8 mouse cellular contexts compared by ENCODE assay signal in genomic region chr11:89058515-89059270, GRCm38 (mm10). TPM values are rescaled to one million over a fixed set of nuclear protein-coding genes. Genes with fewer than 3 reads are reported as not detected.
DNase-seq lines count a peak whose midpoint lies in the region; ATAC-seq and TF ChIP-seq lines count a peak whose summit lies in the region.

No protein-coding gene starts in this region.

- H3K4me1 ChIP-seq in heart, embryonic 13.5 days: peaks cover 45% of the 10 kb centered on the region
- peaks cover 2% of the 10 kb centered on the region; the same call in 1 of the 2 replicates for H3K4me1 ChIP-seq in bone marrow, adult 2 months (ENCODE audit: control insufficient read depth, insufficient read depth, low read length)
- peaks cover 4% of the 10 kb centered on the region; the same call in 1 of the 2 replicates for H3K4me1 ChIP-seq in hindbrain, embryonic 11.5 days (replicated peaks; ENCODE audit: control insufficient read depth, insufficient read depth, low read length)
- peaks cover 29% of the 10 kb centered on the region for H3K4me1 ChIP-seq in liver, embryonic 15.5 days (replicated peaks)

- peak overlapping the region; percentile 78 for H3K4me3 ChIP-seq in heart, embryonic 13.5 days
- H3K4me3 ChIP-seq in bone marrow, adult 2 months (replicated peaks; ENCODE audit: control insufficient read depth, low read depth, low read length): no peak overlapping the region
- H3K4me3 ChIP-seq in hindbrain, embryonic 11.5 days (ENCODE audit: low read depth, low read length): peak overlapping the region; percentile 8; the same call in 1 of the 2 replicates
- H3K4me3 ChIP-seq in liver, embryonic 15.5 days (replicated peaks): no peak overlapping the region

- TF ChIP-seq POLR2A in bone marrow, adult 2 months (IDR thresholded peaks at IDR 0.05; ENCODE audit: borderline replicate concordance, control insufficient read depth, low read depth, low read length): no peak

- H3K27me3 ChIP-seq in heart, embryonic 13.5 days (replicated peaks): no peaks in the 10 kb centered on the region
- H3K27me3 ChIP-seq in hindbrain, embryonic 11.5 days (ENCODE audit: control insufficient read depth, insufficient read depth, low read length): no peaks in the 10 kb centered on the region
- H3K27me3 ChIP-seq in liver, embryonic 15.5 days: no peaks in the 10 kb centered on the region

- TF ChIP-seq CTCF in bone marrow, adult 2 months (IDR thresholded peaks at IDR 0.05; ENCODE audit: control insufficient read depth, insufficient read depth, low read length): peak; percentile 36; the same call in 1 of the 2 replicates

- 65% methylated on average over 11 of the region's 11 CpGs for WGBS in heart, embryonic 13.5 days
- WGBS in bone marrow, adult 2 months: 72% methylated on average over 11 of the region's 11 CpGs
- 78% methylated on average over 11 of the region's 11 CpGs for WGBS in hindbrain, embryonic 11.5 days
- WGBS in liver, embryonic 15.5 days (ENCODE audit: insufficient replicate concordance): 56% methylated on average over 11 of the region's 11 CpGs

- H3K9ac ChIP-seq in heart, embryonic 13.5 days: peak overlapping the region; percentile 90
- no peak overlapping the region for H3K9ac ChIP-seq in hindbrain, embryonic 11.5 days (ENCODE audit: low read depth, low read length)
- no peak overlapping the region for H3K9ac ChIP-seq in liver, embryonic 15.5 days

- no peak for DNase-seq in heart, adult 8-10 months (ENCODE audit: low spot score)
- DNase-seq in hindbrain, embryonic 11.5 days (ENCODE audit: low spot score): peak; percentile 29
- peak; percentile 23 for DNase-seq in retina, postnatal 7 days (ENCODE audit: low read depth, low spot score)
- DNase-seq in frontal cortex, postnatal 25 days (ENCODE audit: low spot score in 2 of 2): no peak
- DNase-seq in layer of hippocampus, postnatal 14 days (ENCODE audit: low spot score in 2 of 2): no peak

- peaks cover 16% of the 10 kb centered on the region for H3K36me3 ChIP-seq in heart, embryonic 13.5 days
- H3K36me3 ChIP-seq in hindbrain, embryonic 11.5 days (ENCODE audit: control insufficient read depth, insufficient read depth, low read length): no peaks in the 10 kb centered on the region
- no peaks in the 10 kb centered on the region for H3K36me3 ChIP-seq in liver, embryonic 15.5 days (replicated peaks)

- no peaks in the 10 kb centered on the region for H3K9me3 ChIP-seq in heart, embryonic 13.5 days
- H3K9me3 ChIP-seq in hindbrain, embryonic 11.5 days (ENCODE audit: control insufficient read depth, low read length): no peaks in the 10 kb centered on the region
- no peaks in the 10 kb centered on the region for H3K9me3 ChIP-seq in liver, embryonic 15.5 days (replicated peaks)

- peak overlapping the region; percentile 90 for H3K4me2 ChIP-seq in heart, embryonic 13.5 days
- peak overlapping the region; percentile 96; the same call in 1 of the 2 replicates for H3K4me2 ChIP-seq in hindbrain, embryonic 11.5 days (replicated peaks; ENCODE audit: low read depth, low read length)
- H3K4me2 ChIP-seq in liver, embryonic 15.5 days: peak overlapping the region; percentile 99

- no peak for ATAC-seq in heart, embryonic 13.5 days (ENCODE audit: extremely low read depth, insufficient number of reproducible peaks, low FRiP score, low TSS enrichment)
- no peak for ATAC-seq in hindbrain, embryonic 11.5 days (ENCODE audit: low FRiP score)
- no peak for ATAC-seq in liver, embryonic 15.5 days (ENCODE audit: insufficient read depth)

- 0 out of 2 replicates have a peak overlapping the region, but pooled peaks have one; percentile 6 for H3K27ac ChIP-seq in heart, embryonic 13.5 days (replicated peaks)
- no peak overlapping the region for H3K27ac ChIP-seq in bone marrow, adult 2 months (ENCODE audit: control insufficient read depth, insufficient read depth, low read depth, low read length, poor library complexity)
- no peak overlapping the region for H3K27ac ChIP-seq in hindbrain, embryonic 11.5 days (ENCODE audit: low read depth, low read length)
- no peak overlapping the region for H3K27ac ChIP-seq in liver, embryonic 15.5 days (replicated peaks)

RNA-seq across cellular contexts. Expression of gene Dgke, which starts 8.0 kb away (rescaled TPM):
- polyA plus RNA-seq in heart, embryonic 13.5 days (2015; fragmentation: Nextera tagmentation; extraction: Ambion mirVana): 4.8 and 5.5 TPM in 2 replicates
- 10 to 100 TPM in 2 of 4 experiments, 1 to 10 TPM in 2; 7.6 to 14.8 (median 11.0) TPM for total RNA-seq in heart, adult 8-10 months (2022)
- 1.9 and 2.0 TPM in 2 replicates for polyA plus RNA-seq in bone marrow, adult 2 months (2011; ENCODE audit: insufficient read depth, insufficient read length, low replicate concordance, missing spikeins)
- 4.1 and 5.2 TPM in 2 replicates for polyA plus RNA-seq in hindbrain, embryonic 11.5 days (2014; fragmentation: Nextera tagmentation; extraction: Ambion mirVana)
- 0.40 and 0.62 TPM in 2 replicates for polyA plus RNA-seq in liver, embryonic 15.5 days (2015; fragmentation: Nextera tagmentation; extraction: Ambion mirVana)
- total RNA-seq in layer of hippocampus, postnatal 14 days (2021): 10 to 100 TPM; 36.7 to 39.5 TPM

RNA-seq across cellular contexts. Expression of gene Gm525, which starts 14.9 kb away (rescaled TPM):
- polyA plus RNA-seq in heart, embryonic 13.5 days (2015; fragmentation: Nextera tagmentation; extraction: Ambion mirVana): not detected in 2 replicates
- under 1 TPM in 1 of 4 experiments, not detected in 3; 0.60 TPM for total RNA-seq in heart, adult 8-10 months (2022)
- not detected in 2 replicates for polyA plus RNA-seq in bone marrow, adult 2 months (2011; ENCODE audit: insufficient read depth, insufficient read length, low replicate concordance, missing spikeins)
- not detected in 2 replicates for polyA plus RNA-seq in hindbrain, embryonic 11.5 days (2014; fragmentation: Nextera tagmentation; extraction: Ambion mirVana)
- polyA plus RNA-seq in liver, embryonic 15.5 days (2015; fragmentation: Nextera tagmentation; extraction: Ambion mirVana): not detected in 2 replicates
- not detected for total RNA-seq in layer of hippocampus, postnatal 14 days (2021)

RNA-seq across cellular contexts. Expression of gene Trim25, which starts 59.5 kb away (rescaled TPM):
- 14.1 and 14.8 TPM in 2 replicates for polyA plus RNA-seq in heart, embryonic 13.5 days (2015; fragmentation: Nextera tagmentation; extraction: Ambion mirVana)
- 10 to 100 TPM; 16.8 to 21.3 (median 17.1) TPM for total RNA-seq in heart, adult 8-10 months (2022)
- polyA plus RNA-seq in bone marrow, adult 2 months (2011; ENCODE audit: insufficient read depth, insufficient read length, low replicate concordance, missing spikeins): 19.8 and 33.7 TPM in 2 replicates
- polyA plus RNA-seq in hindbrain, embryonic 11.5 days (2014; fragmentation: Nextera tagmentation; extraction: Ambion mirVana): 3.6 and 3.8 TPM in 2 replicates
- polyA plus RNA-seq in liver, embryonic 15.5 days (2015; fragmentation: Nextera tagmentation; extraction: Ambion mirVana): 19.6 and 20.4 TPM in 2 replicates
- total RNA-seq in layer of hippocampus, postnatal 14 days (2021): 1 to 10 TPM; 4.0 to 5.2 TPM

Comparison
In these comparisons a context has a peak if more than half of its experiments do, and no peak if none do; other contexts are left out.
1. H3K4me3 ChIP-seq: peak in heart, embryonic 13.5 days (single experiment) and hindbrain, embryonic 11.5 days (single experiment); none in bone marrow, adult 2 months (single experiment) and liver, embryonic 15.5 days (single experiment).
2. DNase-seq: peak in hindbrain, embryonic 11.5 days (single experiment) and retina, postnatal 7 days (single experiment); none in heart, adult 8-10 months (single experiment), frontal cortex, postnatal 25 days (0 of 2) and layer of hippocampus, postnatal 14 days (0 of 2).
3. Peak in every context shown above with its lines, with median percentiles within 50 percentile points of each other: H3K4me2 ChIP-seq.